Mouse (Mus musculus): Measurements from ENCODE around the gene Spata16. TPM values are rescaled to one million over a fixed set of nuclear protein-coding genes. Genes with fewer than 3 reads are reported as not detected.

The Spata16 gene
- total RNA-seq, 4 experiments from 2014 or later, result not detected

- no peak for DNase-seq
Observed at GRCm38 (mm10) chr3:26832954-26833353, 195.5 kb downstream of the Spata16 start.

- DNase-seq, result peak; percentile 2
Observed at GRCm38 (mm10) chr3:26834178-26835050, 197.0 kb downstream of the Spata16 start.

GRCm38 (mm10) chr3:26835051-26835755 lies 197.8 kb downstream of the Spata16 start:
- no peak for DNase-seq

GRCm38 (mm10) chr3:26845041-26845440 lies 207.6 kb downstream of the Spata16 start:
- DNase-seq, result no peak

DNA sequence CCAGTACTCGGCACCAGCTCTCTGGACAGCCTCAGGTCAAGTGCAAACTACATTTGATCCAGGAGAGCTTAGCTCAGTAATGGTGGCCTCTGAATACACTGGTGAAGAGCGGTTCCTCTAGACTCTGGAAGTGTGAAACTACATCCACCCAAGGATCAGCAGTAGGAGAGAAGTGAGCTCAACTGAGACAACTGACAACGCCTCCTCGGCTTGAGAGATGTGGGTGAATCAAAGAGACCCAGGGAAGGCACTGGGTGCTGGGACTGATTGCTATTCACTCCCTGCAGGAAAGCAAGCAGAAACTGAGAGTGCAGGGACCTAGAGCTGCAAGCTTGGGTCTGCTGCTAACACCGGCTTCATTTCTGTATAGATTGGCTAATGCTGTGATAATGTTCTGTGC lies 210.5 kb downstream of the Spata16 start:
- no peak for DNase-seq

DNA sequence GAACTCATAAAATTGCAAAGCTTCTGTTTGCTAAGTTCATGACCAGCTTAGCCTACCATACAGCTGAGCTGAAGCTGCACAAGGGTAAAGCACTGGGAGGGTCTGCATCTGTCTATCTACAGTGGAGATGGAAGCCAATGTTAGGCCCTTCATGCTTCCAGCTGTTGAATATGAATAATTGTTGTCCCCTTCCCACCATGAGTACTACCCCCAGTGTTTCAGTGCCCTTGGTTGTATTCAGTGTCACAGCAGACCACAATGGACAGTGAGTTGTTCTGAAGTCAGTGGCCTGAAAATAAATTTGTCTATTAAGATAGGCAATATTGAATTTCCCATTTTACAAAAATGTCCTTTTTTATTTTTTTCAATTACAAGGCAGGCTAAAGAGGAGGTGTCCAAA lies 212.8 kb downstream of the Spata16 start:
- DNase-seq, result no peak

GRCm38 (mm10) chr3:26850691-26851563 lies 213.5 kb downstream of the Spata16 start:
- DNase-seq, result no peak

- no peak for DNase-seq
Observed at GRCm38 (mm10) chr3:26853557-26853956, 216.1 kb downstream of the Spata16 start.

DNA sequence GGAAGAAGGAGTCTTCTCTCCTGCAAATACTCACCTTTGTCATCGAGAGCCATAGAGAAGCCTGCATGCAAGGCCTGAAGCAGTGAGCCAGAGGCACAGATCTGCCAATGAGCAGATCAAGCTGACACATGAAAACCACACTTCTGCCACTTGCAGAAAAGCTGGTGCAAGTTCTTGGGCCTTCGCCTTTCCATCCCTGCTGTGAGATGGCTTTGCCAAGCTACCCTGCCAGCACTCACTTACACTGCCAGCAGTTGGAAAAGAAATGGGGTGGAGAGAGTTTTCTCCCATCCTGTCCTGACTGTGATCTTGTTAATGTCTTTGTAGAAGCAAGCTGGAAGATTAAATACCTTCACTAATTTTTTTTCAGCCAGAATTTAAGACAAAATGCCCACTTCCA lies 237.3 kb downstream of the Spata16 start:
- DNase-seq, result no peak

GRCm38 (mm10) chr3:26877291-26877690 lies 239.9 kb downstream of the Spata16 start:
- DNase-seq, result no peak

GRCm38 (mm10) chr3:26916607-26917006 lies 279.2 kb downstream of the Spata16 start:
- no peak for DNase-seq

DNA sequence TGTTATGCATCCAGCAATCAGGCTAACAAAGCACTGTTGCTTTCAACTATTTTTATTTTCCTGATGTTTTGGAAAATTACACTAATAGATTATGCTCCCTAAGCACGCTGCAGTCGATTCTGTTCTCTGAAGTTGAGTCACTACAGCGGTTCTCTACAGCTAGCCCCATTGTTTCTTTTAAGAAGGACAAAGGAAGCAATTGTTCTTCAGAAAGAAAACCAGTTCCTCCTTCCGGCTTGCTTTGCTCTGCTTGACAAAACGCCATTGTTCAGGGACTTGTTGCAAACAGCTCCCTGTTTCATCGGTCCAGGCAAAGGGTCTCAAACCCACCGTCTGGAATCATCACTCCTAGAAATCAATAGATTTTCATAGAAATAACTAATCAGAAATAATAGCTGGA lies 283.6 kb downstream of the Spata16 start:
- DNase-seq, result no peak

- DNase-seq, result no peak
Observed at GRCm38 (mm10) chr3:26921576-26921975, 284.2 kb downstream of the Spata16 start.

DNA sequence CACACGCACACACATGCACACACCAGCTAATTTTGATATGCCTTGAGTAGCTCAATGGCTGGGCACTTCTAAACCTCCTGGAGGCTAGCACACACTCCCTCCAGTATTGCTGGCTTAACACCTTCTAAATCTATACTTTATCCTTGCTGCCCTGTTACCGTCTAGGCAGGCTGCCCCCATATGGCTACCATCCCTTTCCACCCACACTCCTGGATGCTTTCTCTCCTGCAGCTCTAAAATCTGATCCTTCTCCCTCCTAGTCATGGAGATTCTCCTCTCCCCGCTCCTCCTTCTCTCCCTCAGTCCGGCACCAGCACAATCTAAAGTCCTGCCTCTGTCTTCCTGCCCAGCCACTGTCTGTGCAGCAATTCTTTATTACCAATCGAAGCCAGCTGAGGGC lies 286.0 kb downstream of the Spata16 start:
- DNase-seq, result no peak

DNA sequence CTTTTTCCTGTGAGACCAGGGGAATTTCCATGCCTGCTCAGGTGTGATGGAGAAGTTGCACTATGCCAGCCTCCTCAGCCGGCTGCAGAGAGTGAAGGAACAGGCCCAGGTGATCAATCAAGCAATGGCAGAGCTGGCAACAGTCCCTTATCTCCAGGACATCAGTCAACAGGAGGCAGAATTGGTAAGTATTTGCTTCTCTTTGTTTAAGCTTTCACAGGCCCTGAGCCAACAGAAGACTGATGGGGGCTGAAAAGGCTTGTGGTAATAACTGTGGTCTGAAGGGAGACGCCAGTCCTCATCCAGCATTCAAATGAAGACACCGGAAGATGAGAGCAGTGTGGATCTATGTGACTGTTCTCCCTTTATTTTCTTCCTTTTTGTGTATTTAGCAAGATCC lies 286.8 kb downstream of the Spata16 start:
- DNase-seq, result no peak

GRCm38 (mm10) chr3:26933079-26933478 lies 295.7 kb downstream of the Spata16 start:
- no peak for DNase-seq

DNA sequence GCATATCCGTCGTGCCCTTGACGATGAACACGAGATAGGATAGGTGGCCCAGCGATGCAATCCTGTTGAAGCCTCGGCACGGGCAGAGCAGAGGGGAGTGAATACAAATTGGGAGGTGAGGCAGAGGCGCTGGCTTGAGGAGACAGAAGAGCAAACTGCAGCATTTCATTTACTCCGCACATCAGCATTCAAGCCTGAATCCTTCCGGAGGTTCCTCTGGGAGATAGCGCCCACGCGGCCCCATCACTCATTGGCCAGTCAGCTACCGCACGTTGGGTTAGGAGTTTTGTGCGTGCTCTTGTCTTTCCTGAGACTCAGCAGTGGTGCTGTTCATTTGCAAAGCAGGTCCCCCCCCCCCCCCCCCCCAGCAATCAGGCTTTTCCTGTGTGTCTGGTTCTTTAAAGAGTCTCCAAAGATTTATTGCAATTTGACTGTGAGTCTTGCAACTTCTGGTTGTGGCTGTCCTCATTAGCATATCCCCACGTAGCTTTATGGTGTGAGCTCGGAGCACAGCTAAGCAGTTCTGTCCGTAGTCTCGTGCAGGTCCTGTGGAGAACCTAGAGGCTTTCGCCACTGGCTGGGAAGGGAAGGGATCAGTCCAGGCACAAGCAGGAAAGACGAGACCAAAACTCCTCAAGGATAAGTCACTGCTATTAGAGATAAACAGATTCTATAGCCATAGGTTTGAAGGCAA lies 299.6 kb downstream of the Spata16 start:
- DNase-seq, result no peak

- DNase-seq, result no peak
Observed at GRCm38 (mm10) chr3:26966776-26967175, 329.4 kb downstream of the Spata16 start.

- DNase-seq, result peak; percentile 12
Observed at GRCm38 (mm10) chr3:26968852-26969513, 331.6 kb downstream of the Spata16 start.

DNA sequence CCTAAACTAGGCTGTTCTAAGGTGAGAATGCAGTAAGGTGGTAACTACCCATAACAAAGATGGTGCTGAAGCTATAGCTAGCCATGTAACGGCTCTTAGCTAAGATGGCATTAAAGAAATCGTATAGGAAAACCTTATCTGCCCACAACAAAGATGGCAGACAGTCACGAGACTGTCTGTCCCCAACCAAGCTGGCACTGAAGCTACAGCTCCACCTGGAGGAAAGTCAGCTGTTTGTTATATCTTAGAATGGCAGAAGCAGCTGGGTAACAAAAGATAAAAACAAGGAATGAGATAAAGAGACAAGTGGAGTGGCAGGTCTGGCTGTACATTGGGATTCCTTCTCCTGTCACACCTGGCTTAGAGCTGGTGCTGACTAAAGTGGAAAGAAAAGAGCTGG lies 333.1 kb downstream of the Spata16 start:
- DNase-seq, result no peak

DNA sequence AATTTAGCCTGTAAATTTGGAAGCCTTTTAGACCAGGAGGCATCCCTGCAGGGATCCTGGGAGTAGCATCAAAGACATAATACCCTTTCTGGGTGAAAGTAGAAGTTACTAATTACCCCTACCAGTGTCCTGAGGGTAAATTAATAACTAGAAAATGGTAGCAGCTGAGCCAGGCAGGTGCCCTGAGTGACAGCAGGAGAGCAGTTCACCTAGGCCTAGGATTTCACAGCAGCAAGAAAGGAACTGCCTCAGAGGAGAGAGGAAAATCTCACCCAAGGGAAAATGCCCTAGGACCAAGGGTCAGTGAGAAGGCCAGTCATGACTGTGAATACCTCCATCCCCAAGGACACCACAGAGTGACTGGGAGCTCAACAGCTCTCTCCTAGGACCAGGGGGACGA lies 333.9 kb downstream of the Spata16 start:
- DNase-seq, result no peak

DNA sequence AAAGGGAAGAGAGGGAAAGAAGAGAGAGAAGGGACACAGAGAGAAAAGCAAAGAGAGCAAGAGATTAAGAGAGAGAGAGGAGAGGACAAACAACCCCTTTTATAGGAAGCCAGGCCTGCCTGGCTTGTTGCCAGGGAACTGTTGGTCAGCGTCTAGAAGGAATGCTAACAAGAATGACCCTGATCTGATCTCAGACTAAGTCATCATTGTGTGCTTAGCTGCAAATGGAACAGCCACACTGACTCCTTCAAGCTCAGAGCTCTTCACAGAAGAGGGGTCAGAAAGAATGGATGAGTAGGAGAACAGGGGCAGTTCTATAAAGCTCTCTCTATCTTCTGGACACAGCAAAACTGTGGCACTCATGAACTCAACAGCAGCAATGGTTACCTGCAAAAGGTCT lies 334.7 kb downstream of the Spata16 start:
- peak; percentile 49 for DNase-seq
